In the genomic region with DNA sequence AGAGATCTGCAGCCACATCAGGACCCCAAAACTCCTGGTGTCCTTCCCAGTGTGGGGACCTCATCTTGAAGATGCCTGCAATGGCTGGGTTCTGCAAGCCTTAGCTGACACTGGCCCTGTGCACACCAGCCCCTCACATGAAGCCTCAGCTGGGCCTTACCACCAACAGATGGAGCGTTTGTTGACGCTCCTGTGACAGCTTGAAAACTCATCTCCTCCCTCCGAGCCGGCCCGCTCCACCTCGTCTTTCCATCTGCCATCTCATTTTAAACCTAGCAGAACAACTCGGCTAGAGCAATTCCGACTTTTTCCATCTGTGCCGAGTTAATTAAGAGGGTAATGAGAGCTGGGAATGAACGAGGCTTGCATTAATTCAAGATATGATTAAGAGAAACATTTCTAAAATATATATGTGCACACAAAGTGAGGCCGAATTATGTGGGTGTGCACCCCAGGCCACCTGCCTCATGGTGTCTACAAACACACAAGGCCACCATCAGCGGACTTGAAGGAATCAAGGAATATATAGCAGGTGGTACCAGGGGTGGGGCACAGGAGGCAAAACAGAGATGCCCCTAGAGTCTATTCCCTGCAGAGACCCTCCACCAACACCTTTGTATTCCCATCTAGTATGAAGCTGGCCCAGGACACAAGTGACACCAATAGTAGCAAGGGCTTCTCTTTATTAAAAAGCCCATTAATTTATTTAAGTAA, we compare ENCODE assay signal across 8 mouse cellular contexts.
DNase-seq lines count a peak whose midpoint lies in the region; ATAC-seq lines count a peak whose summit lies in the region.
"Had no signal": no experiment of that assay in that cellular context is flagged by ENCODE, and none has a peak within 500 bp of the region (broad histone marks: within the 10 kb centered on the region; RNA-seq: fewer than 3 reads in every experiment).

No protein-coding gene starts in this region.

- peak; percentile 79 for DNase-seq in cerebellum, adult 9-11 months
- DNase-seq in frontal cortex, postnatal 10 days (ENCODE audit: low spot score in 2 of 2): peak; percentile 45 to 62
- peak; percentile 70 to 92 for DNase-seq in layer of hippocampus, postnatal 14 days (ENCODE audit: low spot score in 2 of 2)
- DNase-seq in right cerebral cortex, postnatal 14 days: peak; percentile 54
- no peak for DNase-seq in thymus, postnatal 10 days (ENCODE audit: low spot score in 2 of 2)
- no peak for DNase-seq in lung, postnatal 4 days
- DNase-seq: kidney, adult 9 months had no signal

- no peak for ATAC-seq in erythroid progenitor cell, adult 5-6 weeks (replicated peaks; ENCODE audit: low FRiP score, poor library complexity, severe bottlenecking)

Comparison
In these comparisons a context has a peak if more than half of its experiments do, and no peak if none do; other contexts are left out.
1. DNase-seq: peak in cerebellum, adult 9-11 months (single experiment), frontal cortex, postnatal 10 days (2 of 2), layer of hippocampus, postnatal 14 days (2 of 2) and right cerebral cortex, postnatal 14 days (single experiment); none in thymus, postnatal 10 days (0 of 2) and lung, postnatal 4 days (0 of 2).